Mouse (Mus musculus) embryo, embryonic 10.5 days (tissue): Measurements from ENCODE around the gene Gm21637.
"Not testable (repeated sequence)": the region's sequence is repeated elsewhere in the genome, so short reads cannot be mapped to it uniquely, and the experiment has no call there.

Source experiments
- DNase-seq: peaks from one replicate; pipeline ENCODE4 v3.0.0-alpha.2; 2015; ENCODE audit warnings: low spot score

Gene Gm21637

DNA sequence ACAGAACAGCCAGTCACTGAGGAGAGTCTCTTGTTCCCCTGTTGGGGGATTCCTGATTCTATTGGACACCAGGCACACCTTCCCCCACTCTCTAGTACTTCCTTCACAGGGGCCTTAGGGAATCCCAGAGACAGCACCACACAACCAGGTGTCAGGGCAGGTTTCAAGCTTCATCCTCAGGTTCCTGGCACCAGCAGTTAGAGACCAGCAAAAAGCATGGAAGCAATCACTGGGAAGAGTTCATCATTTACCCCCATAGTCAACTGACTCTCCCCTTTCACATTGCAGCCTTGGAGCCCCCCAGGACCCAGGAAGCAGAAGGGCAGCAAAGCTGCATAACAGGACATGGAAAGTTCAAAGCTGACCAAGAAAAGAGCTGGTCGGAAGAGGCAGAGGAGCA lies at the start of gene Gm21637:
Gm21637 (plus strand) TSS at position 301 of the 400 bp plus-strand sequence.
- not testable (repeated sequence) for DNase-seq
